Mouse (Mus musculus) thymus, postnatal 36 days (tissue): ENCODE data around the gene Ftl1.
"Not testable (repeated sequence)": the region's sequence is repeated elsewhere in the genome, so short reads cannot be mapped to it uniquely, and the experiment has no call there.

Source experiments
- DNase-seq, 2 experiments: peaks; one replicate each; pipeline ENCODE4 v3.0.0; 2022; ENCODE audit warnings: mixed read lengths in 2 of 2

Ftl1 gene

GRCm38 (mm10) chr7:45475291-45475969 is 15.7 kb upstream of the Ftl1 start:
- no peak for DNase-seq

DNA sequence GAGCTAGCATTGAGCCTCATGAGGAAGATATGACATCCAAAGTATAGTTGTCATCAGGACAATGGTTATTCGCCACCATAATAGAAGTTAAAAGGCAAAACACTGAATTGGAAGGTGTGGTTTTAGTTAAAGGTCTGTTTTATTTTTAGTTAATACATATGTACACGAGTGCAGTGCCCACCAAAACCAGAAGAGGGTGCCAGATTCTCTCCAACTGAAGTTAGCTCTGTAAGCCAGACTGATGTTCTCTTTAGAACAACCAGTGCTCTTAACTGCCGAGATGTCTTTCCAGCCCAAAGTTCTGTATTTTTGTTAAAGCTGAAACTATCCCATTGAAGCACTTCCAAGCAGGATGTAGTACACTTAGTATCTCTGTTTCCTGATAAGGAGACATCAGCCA is 11.2 kb upstream of the Ftl1 start:
- peak; percentile 54 to 72 for DNase-seq

DNA sequence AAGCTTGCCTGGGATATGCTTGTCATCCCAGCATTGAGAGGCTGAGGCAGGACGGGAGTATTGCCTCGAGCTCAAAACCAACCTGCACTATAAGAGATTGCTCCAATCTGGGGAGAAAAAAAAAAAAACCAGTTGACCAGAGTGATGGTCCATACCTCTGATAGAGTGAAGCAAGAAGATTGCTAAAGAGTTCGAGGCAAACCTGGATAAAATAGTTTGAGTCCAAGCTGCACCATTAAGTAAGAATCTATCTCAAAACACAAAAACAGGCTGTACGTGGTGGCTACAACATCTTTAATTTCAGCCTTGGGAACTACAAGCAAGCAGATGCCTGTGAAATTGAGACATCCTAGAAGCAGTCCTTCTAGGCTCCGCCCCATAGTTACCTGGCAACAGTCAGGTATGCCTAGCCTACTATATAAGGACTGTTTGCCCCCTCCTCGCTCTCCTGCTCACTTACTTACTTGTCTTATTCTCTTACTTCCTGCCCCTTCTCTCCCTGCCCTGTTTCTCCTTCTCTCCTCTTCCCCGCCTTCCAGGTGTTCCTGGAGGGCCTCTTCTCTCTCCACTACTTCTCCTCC is 7.5 kb upstream of the Ftl1 start:
- no peak for DNase-seq

GRCm38 (mm10) chr7:45466283-45467089 is 6.8 kb upstream of the Ftl1 start, which contains the start of gene Bax:
Gene Bax, minus strand, starts transcription at chr7:45466898.
- DNase-seq: peak; percentile 87 to 90

GRCm38 (mm10) chr7:45465549-45465948 is 5.9 kb upstream of the Ftl1 start:
- peak; percentile 16 to 40 for DNase-seq

DNA sequence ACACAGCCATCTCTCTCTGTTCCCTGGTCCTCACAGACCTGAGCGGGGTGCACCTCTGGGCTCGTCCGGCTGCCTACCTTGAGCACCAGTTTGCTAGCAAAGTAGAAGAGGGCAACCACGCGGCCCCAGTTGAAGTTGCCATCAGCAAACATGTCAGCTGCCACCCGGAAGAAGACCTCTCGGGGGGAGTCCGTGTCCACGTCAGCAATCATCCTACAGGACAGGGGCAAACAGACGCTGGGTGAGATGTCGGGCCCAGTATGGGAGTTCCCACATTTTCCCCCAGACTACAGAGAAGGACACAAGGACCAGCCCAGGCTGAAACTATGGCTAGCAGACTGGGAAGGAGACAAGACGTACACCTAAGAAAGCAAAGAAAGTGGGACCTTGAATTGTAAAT is 5.4 kb upstream of the Ftl1 start:
- no peak for DNase-seq

DNA sequence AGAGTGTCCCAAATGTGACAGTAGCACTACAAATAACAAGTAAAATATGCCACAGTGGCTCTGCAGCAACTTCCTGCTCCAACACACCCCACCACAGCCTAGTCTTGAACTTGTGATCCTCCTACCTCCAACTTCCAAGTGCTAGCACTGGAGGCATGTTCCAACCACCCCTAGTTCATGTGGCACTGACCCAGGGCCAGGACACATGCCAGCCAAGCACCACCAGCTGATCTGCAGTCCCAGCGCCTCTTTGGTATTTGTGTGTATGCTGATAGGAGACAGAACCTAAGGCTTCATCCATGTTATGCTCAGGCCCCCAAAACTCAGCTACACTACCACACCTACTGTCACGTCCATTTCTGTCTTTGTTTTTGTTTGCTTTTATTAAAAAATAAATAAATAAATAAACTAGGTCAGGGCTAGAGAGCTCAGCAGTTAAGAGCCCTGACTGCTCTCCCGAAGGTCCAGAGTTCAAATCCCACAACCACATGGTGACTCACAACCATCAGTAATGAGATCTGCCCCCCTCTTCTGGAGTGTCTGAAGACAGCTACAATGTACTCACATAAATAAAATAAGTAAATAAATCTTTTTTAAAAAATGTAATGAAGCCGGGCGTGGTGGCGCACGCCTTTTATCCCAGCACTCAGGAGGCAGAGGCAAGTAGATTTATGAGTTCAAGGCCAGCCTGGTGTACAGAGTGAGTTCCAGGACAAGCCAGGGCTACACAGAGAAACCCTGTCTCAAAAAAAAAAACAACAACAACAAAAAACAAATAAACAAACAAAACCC is 4.5 kb upstream of the Ftl1 start:
- no peak for DNase-seq

DNA sequence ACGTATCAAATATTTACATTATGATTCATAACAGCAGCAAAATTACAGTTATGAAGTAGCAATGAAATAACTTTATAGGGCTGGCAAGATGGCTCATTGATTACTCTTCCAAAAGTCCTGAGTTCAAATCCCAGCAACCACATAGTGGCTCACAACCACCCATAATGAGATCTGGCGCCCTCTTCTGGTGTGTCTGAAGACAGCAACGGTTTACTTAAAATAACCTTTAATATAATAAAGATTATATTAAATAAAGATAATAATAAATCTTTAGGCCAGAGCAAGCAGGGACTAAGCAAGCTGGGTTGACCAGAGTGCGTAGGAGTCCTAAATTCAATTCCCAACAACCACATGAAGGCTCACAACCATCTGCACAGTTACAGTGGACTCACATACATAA is 3.2 kb upstream of the Ftl1 start:
- not testable (repeated sequence) for DNase-seq

- DNase-seq: no peak
Measured at GRCm38 (mm10) chr7:45462325-45462724, 2.6 kb upstream of the Ftl1 start.

DNA sequence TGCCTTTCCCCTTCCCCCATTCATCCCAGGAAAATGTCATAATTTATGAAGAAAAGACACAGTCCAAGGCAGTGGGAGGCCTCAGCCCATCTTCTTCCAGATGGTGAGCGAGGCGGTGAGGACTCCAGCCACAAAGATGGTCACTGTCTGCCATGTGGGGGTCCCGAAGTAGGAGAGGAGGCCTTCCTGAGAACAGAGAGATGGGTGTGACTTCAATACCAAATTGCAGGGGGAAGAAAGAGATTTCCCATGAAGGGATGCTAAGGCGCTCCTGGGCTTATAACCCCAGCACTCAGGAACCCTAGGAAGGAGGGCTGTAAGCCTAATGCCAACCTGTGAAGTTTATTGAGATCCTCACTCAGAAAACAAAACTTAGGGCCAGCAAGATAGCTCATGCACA is 2.1 kb upstream of the Ftl1 start:
- DNase-seq: no peak

- no peak for DNase-seq
Measured at GRCm38 (mm10) chr7:45461326-45461725, 1.6 kb upstream of the Ftl1 start.

- peak; percentile 29 to 56 for DNase-seq
Measured at GRCm38 (mm10) chr7:45460860-45461314, 1.2 kb upstream of the Ftl1 start.

GRCm38 (mm10) chr7:45460377-45460776 is 693 bp upstream of the Ftl1 start:
- no peak for DNase-seq

- peak; percentile 85 to 86 for DNase-seq
Measured at GRCm38 (mm10) chr7:45458748-45459563, 728 bp downstream of the Ftl1 start.

GRCm38 (mm10) chr7:45457204-45458060 is 2.3 kb downstream of the Ftl1 start:
- DNase-seq: no peak

GRCm38 (mm10) chr7:45456721-45457203 is 2.9 kb downstream of the Ftl1 start:
- DNase-seq: no peak

- DNase-seq: no peak
Measured at GRCm38 (mm10) chr7:45455932-45456696, 3.6 kb downstream of the Ftl1 start.

GRCm38 (mm10) chr7:45454971-45455370 is 4.7 kb downstream of the Ftl1 start:
- DNase-seq: no peak

GRCm38 (mm10) chr7:45451344-45451982 is 8.2 kb downstream of the Ftl1 start:
- DNase-seq: peak; percentile 77 to 81
